Mouse (Mus musculus) gastrocnemius, postnatal 14 days (tissue): ENCODE measurements around the gene Vps53. TPM values are rescaled to one million over a fixed set of nuclear protein-coding genes. Genes with fewer than 3 reads are reported as not detected.
A peak's percentile ranks its signal among the peaks of the same experiment; 100 is the strongest.

Experiments used
- DNase-seq: peaks from one replicate; pipeline ENCODE4 v3.0.0; 2021; ENCODE audit warnings: mixed read lengths
- intact Hi-C: fragments of 180-260 bp; cut with DNase I; formaldehyde crosslinking; loops from one replicate; pipeline ENCODE4 v1.15.1; 2025; ENCODE audit warnings: low total_unique reads
- total RNA-seq, 2 experiments: library from RNA; stranded (reverse); gene quantifications; 2 replicates each; pipeline ENCODE4 v1.2.3; 2021

Gene Vps53
- total RNA-seq, 2 experiments from 2014 or later: 23.8 to 26.4 TPM

DNA sequence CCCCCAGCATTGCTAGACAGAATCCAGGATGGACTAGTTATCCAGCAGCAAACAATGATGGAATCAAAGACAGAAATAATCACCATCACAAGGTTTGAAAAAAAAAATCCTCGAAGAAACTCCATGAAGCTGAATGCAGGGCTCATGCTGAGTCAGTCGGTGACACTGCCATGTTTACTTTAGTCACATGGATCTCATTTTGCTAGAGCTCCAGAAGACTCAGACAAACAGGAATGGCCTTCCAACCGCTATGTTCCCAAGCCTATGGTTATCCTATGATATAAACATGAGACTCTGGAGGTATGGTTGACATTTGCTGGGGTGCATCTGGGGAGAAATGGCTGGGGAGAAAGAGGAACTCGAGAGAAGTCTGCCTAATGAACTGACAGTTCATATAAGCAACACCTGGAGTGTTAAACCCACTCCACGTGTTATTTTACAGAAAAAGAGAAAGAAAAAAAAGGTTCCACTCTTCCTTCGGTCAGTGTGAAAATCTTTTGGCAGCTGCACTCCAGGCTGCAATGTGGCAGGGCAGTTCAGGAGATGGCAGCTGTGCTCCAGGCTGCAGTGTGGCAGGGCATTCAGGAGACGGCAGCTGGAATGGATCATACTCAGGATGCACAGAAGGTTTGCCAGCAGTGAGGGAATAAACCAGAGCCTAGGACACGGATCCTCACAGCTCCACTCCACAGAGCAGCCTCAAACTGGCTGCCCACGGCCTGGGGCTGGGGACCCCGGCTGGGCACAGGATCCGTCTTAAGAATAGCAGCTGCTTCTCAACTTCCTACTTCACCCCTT is 105.0 kb downstream of the Vps53 start:
- no peak for DNase-seq
- intact Hi-C loops: no loop called here

DNA sequence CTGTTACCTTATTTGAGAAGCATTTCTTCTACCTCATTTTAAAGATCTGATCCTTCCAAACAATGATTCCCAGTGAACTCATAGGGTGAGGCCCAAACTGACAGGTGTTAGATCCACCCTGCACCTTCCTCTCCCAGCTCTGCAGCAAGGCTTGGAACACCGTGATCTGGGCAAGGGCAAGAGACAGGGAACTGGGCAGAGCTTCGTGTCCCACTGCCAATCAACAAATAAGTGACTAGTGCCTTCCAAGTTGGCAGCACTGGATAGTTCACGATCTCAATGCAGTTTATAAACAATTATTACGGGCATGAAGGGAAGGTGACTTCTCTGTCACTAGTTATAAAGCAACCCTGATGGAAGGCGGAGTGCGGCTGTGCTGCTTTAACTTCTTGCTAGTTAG is 109.6 kb downstream of the Vps53 start:
- peak; percentile 20 for DNase-seq
- intact Hi-C loops: no loop called here

DNA sequence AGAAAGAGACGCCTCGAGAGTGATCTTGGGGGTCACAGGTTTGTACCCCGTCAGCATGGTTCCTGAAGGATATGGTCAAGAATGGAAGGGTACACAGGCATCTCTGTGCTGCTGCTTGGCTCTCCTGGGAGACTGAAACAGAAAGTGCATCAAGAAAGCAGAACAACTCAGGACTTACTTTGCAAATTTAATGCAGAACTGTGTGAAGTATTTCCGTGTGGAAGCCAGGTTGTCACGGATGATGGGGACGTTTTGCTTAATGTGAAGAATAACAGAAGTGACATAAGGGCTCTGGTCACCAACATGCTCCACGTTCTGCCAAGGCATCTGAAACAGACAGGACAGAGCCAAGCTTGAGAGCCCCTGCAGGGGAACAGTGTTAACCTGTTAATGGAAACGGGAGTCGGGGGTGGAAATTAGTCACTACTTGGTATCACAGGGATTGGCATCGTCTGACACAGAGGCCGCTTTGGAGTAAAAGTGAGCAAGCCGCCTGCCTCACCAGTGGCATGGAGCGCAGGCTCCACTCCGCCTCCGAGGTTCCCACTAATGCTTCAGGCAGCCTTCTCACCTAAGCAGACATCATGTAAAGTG is 112.8 kb downstream of the Vps53 start:
- no peak for DNase-seq
- intact Hi-C loops: no loop called here

GRCm38 (mm10) chr11:76065521-76066095 is 113.8 kb downstream of the Vps53 start:
- intact Hi-C loops: no loop called here

GRCm38 (mm10) chr11:76064411-76064810 is 115.0 kb downstream of the Vps53 start:
- intact Hi-C loops: no loop called here
- no peak for DNase-seq

More at GRCm38 (mm10) chr11:76065521-76066095, 113.8 kb downstream of the Vps53 start:
- peak; percentile 59 for DNase-seq

- intact Hi-C loops: no loop called here
- DNase-seq: no peak
Observed at GRCm38 (mm10) chr11:76060906-76061305, 118.5 kb downstream of the Vps53 start.

DNA sequence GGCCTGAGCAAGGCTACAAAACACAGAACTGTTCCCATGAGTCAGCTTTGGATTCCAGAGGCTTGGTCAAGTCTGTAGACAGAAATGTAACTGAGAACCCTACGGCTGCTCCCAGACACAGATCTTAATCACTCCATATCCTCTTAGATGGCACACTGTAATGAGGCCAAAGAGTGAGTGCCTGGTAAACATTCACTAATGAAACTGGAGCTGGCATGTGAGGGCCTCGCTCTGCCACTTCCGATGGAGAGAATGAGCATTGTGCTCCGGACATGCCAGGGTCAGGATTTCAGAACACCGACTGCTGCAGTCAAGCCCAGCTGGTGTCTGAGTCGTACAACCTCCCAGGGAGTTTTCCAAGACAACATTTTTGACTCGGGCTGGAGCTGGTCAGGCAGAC is 119.5 kb downstream of the Vps53 start:
- intact Hi-C loops: no loop called here

GRCm38 (mm10) chr11:76056487-76056886 is 123.0 kb downstream of the Vps53 start:
- intact Hi-C loops: no loop called here
- no peak for DNase-seq

More for the DNA sequence above, 119.5 kb downstream of the Vps53 start:
- no peak for DNase-seq

- intact Hi-C loops: no loop called here
- DNase-seq: no peak
Observed at GRCm38 (mm10) chr11:76052496-76052895, 127.0 kb downstream of the Vps53 start.

DNA sequence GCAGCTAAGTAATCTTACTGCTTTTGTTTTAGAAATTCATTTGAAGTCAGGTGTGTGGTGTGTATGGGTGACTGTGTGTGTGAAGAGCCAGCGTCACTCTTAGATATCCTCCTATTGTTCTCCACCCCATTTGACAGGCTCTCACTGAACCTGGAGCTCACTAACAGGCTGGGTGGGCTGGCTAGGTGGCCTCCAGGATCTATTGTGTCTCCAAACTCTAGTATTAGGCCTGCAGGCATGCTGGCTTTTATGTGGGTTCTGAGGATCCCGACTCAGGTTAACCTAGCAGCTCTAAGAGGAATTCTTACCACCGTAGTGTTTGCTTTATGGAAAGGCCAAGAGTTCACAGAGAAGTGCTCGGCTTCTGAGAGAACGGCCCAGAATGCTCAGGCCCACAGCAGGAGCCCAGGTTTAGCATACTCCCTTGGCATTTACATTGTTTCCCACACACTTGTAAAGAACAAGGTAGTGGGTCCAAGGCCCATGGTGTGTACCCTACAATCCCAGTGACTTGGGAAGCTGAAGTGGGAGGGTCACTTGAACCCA is 128.4 kb downstream of the Vps53 start:
- intact Hi-C loops: no loop called here
- no peak for DNase-seq

DNA sequence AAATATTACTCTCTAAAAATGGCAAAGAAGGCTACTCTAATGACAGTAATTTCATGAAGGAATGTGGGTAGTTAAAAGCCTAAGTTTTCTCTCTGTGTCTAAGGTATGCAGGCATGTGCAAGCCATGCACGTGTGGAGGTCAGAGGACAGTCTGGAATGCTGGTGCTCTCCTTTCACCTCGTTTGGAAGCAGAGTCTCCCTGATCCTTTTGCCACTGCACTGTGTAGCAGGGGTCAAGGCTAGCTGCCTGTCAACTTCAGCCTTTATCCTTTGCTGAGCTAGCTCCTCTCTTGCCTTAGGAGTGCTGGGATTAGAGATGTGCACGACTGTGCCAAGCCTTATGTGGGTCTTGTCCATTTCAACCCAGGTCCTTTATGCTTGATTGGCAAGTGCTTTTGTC is 128.9 kb downstream of the Vps53 start:
- intact Hi-C loops: no loop called here
- no peak for DNase-seq

- no peak for DNase-seq
- intact Hi-C loops: no loop called here
Observed at GRCm38 (mm10) chr11:76045367-76045766, 134.1 kb downstream of the Vps53 start.

- no peak for DNase-seq
- intact Hi-C loops: no loop called here
Observed at GRCm38 (mm10) chr11:76044468-76044867, 135.0 kb downstream of the Vps53 start.

DNA sequence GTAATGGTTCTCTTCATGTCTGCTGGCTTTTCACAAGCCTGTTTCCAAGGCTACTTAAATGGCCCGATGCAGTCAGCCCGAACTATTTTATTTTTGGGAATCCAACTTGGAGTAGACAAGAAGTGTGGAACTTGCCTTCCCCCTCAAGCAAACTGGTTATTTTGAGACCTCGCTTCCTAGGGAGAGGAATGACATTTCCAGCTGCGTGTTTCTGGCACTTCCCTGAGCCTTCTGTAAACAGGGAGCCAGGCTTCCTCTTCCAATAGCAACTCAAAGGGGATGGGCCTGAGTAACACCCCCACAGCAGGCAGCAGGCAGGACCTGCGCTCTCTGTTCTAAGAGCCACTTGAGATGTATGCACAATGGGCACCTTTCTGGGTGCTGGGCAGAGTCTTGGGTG is 136.6 kb downstream of the Vps53 start:
- DNase-seq: peak; percentile 60
- intact Hi-C loops: no loop called here

GRCm38 (mm10) chr11:76042041-76042638 is 137.3 kb downstream of the Vps53 start:
- intact Hi-C loops: no loop called here
- peak; percentile 28 for DNase-seq

DNA sequence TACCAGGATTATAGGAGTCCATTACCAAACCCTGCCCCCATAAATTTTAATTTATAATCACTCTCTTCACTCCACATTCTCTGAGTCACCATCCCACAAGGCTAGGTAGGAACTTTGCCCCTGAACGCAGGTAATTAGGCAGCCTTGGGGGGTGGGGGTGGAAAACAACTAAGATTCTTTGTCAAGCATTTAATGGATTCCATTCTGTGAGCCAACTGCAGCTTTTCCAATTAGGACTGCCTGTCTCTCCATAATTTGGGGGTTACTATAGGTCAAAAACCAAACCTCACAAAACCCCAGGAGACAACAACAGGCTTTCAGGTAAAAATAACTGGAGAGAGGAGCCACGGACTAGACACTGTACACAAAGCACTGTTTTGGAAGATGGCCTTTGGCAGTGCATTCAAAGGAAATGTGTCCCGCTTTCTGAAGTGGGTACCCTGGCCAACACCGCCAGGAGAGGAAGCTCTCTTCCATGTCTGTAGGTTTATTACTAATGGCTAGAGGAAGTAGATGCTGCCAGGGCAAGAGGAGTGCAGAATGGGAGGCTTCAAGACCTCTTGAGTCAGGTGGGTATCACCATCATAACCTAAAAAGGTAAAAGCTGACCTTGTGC is 138.6 kb downstream of the Vps53 start:
- intact Hi-C loops: no loop called here
- no peak for DNase-seq

DNA sequence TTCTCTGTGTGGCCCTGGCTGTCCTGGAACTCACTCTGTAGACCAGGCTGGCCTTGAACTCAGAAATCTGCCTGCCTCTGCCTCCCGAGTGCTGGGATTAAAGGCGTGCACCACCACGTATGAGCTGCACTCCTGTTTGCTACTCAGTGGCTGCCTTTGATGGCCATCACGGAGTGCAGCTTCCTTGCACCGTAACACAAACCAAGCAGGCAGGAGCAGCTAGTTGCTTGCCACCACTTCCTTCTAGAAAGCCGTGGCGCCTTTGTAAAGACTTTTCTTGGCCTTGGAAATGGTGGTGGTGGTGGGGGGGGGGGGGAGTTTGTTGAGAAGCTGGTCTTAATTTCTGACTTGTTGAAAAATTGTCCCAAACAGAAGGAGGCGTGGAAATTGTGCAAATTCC is 139.3 kb downstream of the Vps53 start:
- no peak for DNase-seq
- intact Hi-C loops: no loop called here

- intact Hi-C loops: no loop called here
- no peak for DNase-seq
Observed at GRCm38 (mm10) chr11:76039271-76040053, 140.0 kb downstream of the Vps53 start.
